Mouse (Mus musculus): ENCODE measurements around the gene Foxc1. TPM values are rescaled to one million over a fixed set of nuclear protein-coding genes. Genes with fewer than 3 reads are reported as not detected.

The Foxc1 gene
- not detected for polyA plus RNA-seq (2017; shearing (Covaris generic))

GRCm38 (mm10) chr13:31806428-31806832, at the start of gene Foxc1:
TSS of gene Foxc1 (plus strand) at chr13:31806633.
- ATAC-seq, result peak; percentile 50

- no peak for ATAC-seq
Observed at GRCm38 (mm10) chr13:31760411-31760810, 46.0 kb upstream of the Foxc1 start.

- no peak for ATAC-seq
Observed at GRCm38 (mm10) chr13:31761057-31761456, 45.4 kb upstream of the Foxc1 start.

GRCm38 (mm10) chr13:31764419-31764818, 42.0 kb upstream of the Foxc1 start:
- no peak for ATAC-seq

- ATAC-seq, result no peak
Observed at GRCm38 (mm10) chr13:31765564-31765963, 40.9 kb upstream of the Foxc1 start.

- ATAC-seq, result no peak
Observed at GRCm38 (mm10) chr13:31772882-31773281, 33.6 kb upstream of the Foxc1 start.

- ATAC-seq, result no peak
Observed at GRCm38 (mm10) chr13:31775762-31776161, 30.7 kb upstream of the Foxc1 start.

- ATAC-seq, result no peak
Observed at GRCm38 (mm10) chr13:31779281-31779981, 27.0 kb upstream of the Foxc1 start.

GRCm38 (mm10) chr13:31780299-31780698, 26.1 kb upstream of the Foxc1 start:
- ATAC-seq, result no peak

- ATAC-seq, result no peak
Observed at GRCm38 (mm10) chr13:31782063-31782462, 24.4 kb upstream of the Foxc1 start.

GRCm38 (mm10) chr13:31784757-31785156, 21.7 kb upstream of the Foxc1 start:
- no peak for ATAC-seq

- ATAC-seq, result no peak
Observed at GRCm38 (mm10) chr13:31792480-31793132, 13.8 kb upstream of the Foxc1 start.

GRCm38 (mm10) chr13:31793163-31793562, 13.3 kb upstream of the Foxc1 start:
- no peak for ATAC-seq

GRCm38 (mm10) chr13:31797346-31797745, 9.1 kb upstream of the Foxc1 start:
- no peak for ATAC-seq

GRCm38 (mm10) chr13:31798075-31798474, 8.4 kb upstream of the Foxc1 start:
- no peak for ATAC-seq

GRCm38 (mm10) chr13:31800581-31801576, 5.6 kb upstream of the Foxc1 start:
- peak; percentile 76 for ATAC-seq

GRCm38 (mm10) chr13:31801703-31802305, 4.6 kb upstream of the Foxc1 start:
- no peak for ATAC-seq

GRCm38 (mm10) chr13:31802447-31802846, 4.0 kb upstream of the Foxc1 start:
- ATAC-seq, result no peak

- ATAC-seq, result no peak
Observed at GRCm38 (mm10) chr13:31803166-31804093, 3.0 kb upstream of the Foxc1 start.

GRCm38 (mm10) chr13:31804571-31804970, 1.9 kb upstream of the Foxc1 start:
- no peak for ATAC-seq

- no peak for ATAC-seq
Observed at GRCm38 (mm10) chr13:31805831-31806427, 504 bp upstream of the Foxc1 start.
